Comparison of ENCODE assay signal across 7 mouse cellular contexts in the genomic region with DNA sequence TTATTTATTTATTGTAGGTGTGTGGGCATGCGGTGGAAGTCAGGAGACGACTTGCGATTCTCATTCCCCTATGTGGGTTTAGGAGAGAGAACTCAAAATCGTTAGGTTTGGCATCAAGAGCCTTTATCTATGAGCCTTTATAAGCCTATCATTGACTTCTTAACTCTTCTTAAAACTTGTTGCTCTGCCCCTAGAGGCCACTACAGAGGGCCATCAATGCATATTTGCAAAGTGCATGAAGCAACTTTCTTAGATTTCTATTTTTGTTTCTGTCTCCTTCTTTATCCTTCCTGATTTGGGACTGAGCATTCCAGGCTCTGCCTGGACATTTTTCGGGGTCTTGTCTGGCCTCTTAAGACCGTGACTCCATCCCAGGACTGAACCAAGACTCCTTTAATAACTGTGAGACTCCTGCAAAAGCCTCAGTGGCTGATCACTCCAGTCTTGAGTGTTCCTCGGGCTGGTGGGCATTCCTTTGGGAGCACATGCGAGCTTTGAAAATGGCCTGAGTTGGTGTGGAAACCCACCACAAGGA. TPM values are rescaled to one million over a fixed set of nuclear protein-coding genes. Genes with fewer than 3 reads are reported as not detected.
A peak's percentile ranks its signal among the peaks of the same experiment; 100 is the strongest.
DNase-seq lines count a peak whose midpoint lies in the region; ATAC-seq and TF ChIP-seq lines count a peak whose summit lies in the region.

No protein-coding gene starts in this region.

- TF ChIP-seq CTCF in testis, adult 2 months (IDR thresholded peaks at IDR 0.05; ENCODE audit: control insufficient read depth, insufficient read depth, insufficient replicate concordance, low read depth, low read length), result no peak

- H3K9me3 ChIP-seq in embryonic facial prominence, embryonic 12.5 days, result no peaks in the 10 kb centered on the region
- no peaks in the 10 kb centered on the region for H3K9me3 ChIP-seq in intestine, embryonic 16.5 days (ENCODE audit: control insufficient read depth, low read length)
- no peaks in the 10 kb centered on the region for H3K9me3 ChIP-seq in midbrain, embryonic 11.5 days (ENCODE audit: control insufficient read depth, low read length)

- ATAC-seq in embryonic facial prominence, embryonic 12.5 days (ENCODE audit: insufficient number of reproducible peaks, insufficient read depth, low FRiP score, low TSS enrichment), result peak; percentile 43; the same call in 1 of the 2 replicates
- ATAC-seq in intestine, embryonic 16.5 days, result peak; percentile 39
- no peak; the same call in 1 of the 2 replicates for ATAC-seq in midbrain, embryonic 11.5 days (ENCODE audit: low FRiP score)

- intact Hi-C loops in left cerebral cortex, postnatal 36 days (cut with DNase I), result no loop called here

- H3K36me3 ChIP-seq in testis, adult 2 months (ENCODE audit: control insufficient read depth, insufficient read depth, low read length), result no peaks in the 10 kb centered on the region
- peaks cover 5% of the 10 kb centered on the region for H3K36me3 ChIP-seq in embryonic facial prominence, embryonic 12.5 days
- H3K36me3 ChIP-seq in intestine, embryonic 16.5 days (ENCODE audit: control insufficient read depth, insufficient read depth, low read length), result 0 out of 2 replicates have a peak, but pooled peaks cover 3% of the 10 kb centered on the region
- H3K36me3 ChIP-seq in midbrain, embryonic 11.5 days (ENCODE audit: control insufficient read depth, insufficient read depth, low read length), result no peaks in the 10 kb centered on the region

- TF ChIP-seq POLR2A in testis, adult 2 months (IDR thresholded peaks at IDR 0.05; ENCODE audit: control insufficient read depth, low read depth, low read length), result no peak

- WGBS in embryonic facial prominence, embryonic 12.5 days, result 23% methylated on average over 8 of the region's 8 CpGs
- WGBS in intestine, embryonic 16.5 days, result 18% methylated on average over 8 of the region's 8 CpGs
- 17% methylated on average over 8 of the region's 8 CpGs for WGBS in midbrain, embryonic 11.5 days

- H3K9ac ChIP-seq in embryonic facial prominence, embryonic 12.5 days, result peak overlapping the region; percentile 89; the same call in 1 of the 2 replicates
- peak overlapping the region; percentile 97 for H3K9ac ChIP-seq in intestine, embryonic 16.5 days (ENCODE audit: low read depth, low read length)
- H3K9ac ChIP-seq in midbrain, embryonic 11.5 days (ENCODE audit: low read length), result peak overlapping the region; percentile 79; the same call in 1 of the 2 replicates

- H3K4me2 ChIP-seq in embryonic facial prominence, embryonic 12.5 days (replicated peaks), result peak overlapping the region; percentile 64
- peak overlapping the region; percentile 86 for H3K4me2 ChIP-seq in intestine, embryonic 16.5 days (ENCODE audit: low read depth, low read length)
- peak overlapping the region; percentile 72 for H3K4me2 ChIP-seq in midbrain, embryonic 11.5 days

- no peaks in the 10 kb centered on the region; the same call in 1 of the 2 replicates for H3K27me3 ChIP-seq in testis, adult 2 months (ENCODE audit: control insufficient read depth, insufficient read depth, low read length)
- H3K27me3 ChIP-seq in embryonic facial prominence, embryonic 12.5 days, result no peaks in the 10 kb centered on the region
- H3K27me3 ChIP-seq in intestine, embryonic 16.5 days (replicated peaks; ENCODE audit: control insufficient read depth, insufficient read depth, low read length), result no peaks in the 10 kb centered on the region
- H3K27me3 ChIP-seq in midbrain, embryonic 11.5 days (ENCODE audit: control insufficient read depth, insufficient read depth, low read length), result no peaks in the 10 kb centered on the region

- peaks cover 7% of the 10 kb centered on the region for H3K4me1 ChIP-seq in testis, adult 2 months (ENCODE audit: control insufficient read depth, insufficient read depth, low read length)
- peaks cover 3% of the 10 kb centered on the region; the same call in 1 of the 2 replicates for H3K4me1 ChIP-seq in embryonic facial prominence, embryonic 12.5 days
- H3K4me1 ChIP-seq in intestine, embryonic 16.5 days (ENCODE audit: control insufficient read depth, insufficient read depth, low read length), result peaks cover 8% of the 10 kb centered on the region
- peaks cover 2% of the 10 kb centered on the region; the same call in 1 of the 2 replicates for H3K4me1 ChIP-seq in midbrain, embryonic 11.5 days (ENCODE audit: control insufficient read depth, insufficient read depth, low read length)

- H3K4me3 ChIP-seq in testis, adult 2 months (ENCODE audit: control insufficient read depth, low read depth, low read length), result peak overlapping the region; percentile 99
- peak overlapping the region; percentile 83 for H3K4me3 ChIP-seq in embryonic facial prominence, embryonic 12.5 days
- peak overlapping the region; percentile 89 for H3K4me3 ChIP-seq in intestine, embryonic 16.5 days (ENCODE audit: low read length)
- H3K4me3 ChIP-seq in midbrain, embryonic 11.5 days (ENCODE audit: low read depth, low read length), result peak overlapping the region; percentile 73

- peak overlapping the region; percentile 15 for H3K27ac ChIP-seq in testis, adult 2 months (ENCODE audit: control insufficient read depth, insufficient read depth, low read depth, low read length)
- H3K27ac ChIP-seq in embryonic facial prominence, embryonic 12.5 days, result peak overlapping the region; percentile 91; the same call in 1 of the 2 replicates
- H3K27ac ChIP-seq in intestine, embryonic 16.5 days (ENCODE audit: low read length), result peak overlapping the region; percentile 55; the same call in 1 of the 2 replicates
- H3K27ac ChIP-seq in midbrain, embryonic 11.5 days (ENCODE audit: low read depth, low read length), result no peak overlapping the region

- no peak for DNase-seq in testis, postnatal 14 days (ENCODE audit: low spot score)
- no peak for DNase-seq in midbrain, embryonic 11.5 days (ENCODE audit: low spot score, missing footprints)
- no peak for DNase-seq in left cerebral cortex, postnatal 36 days (ENCODE audit: low spot score in 2 of 2)
- no peak for DNase-seq in cerebellum, adult 11-12 months

RNA-seq across cellular contexts. Expression of a gene that starts 0.4 kb away (rescaled TPM):
- polyA plus RNA-seq in testis, adult 2 months (2012; rRNA removed), result 2.2 and 2.3 TPM in 2 replicates
- polyA plus RNA-seq in embryonic facial prominence, embryonic 12.5 days (2016; fragmentation: Nextera tagmentation; extraction: Ambion mirVana), result 33.2 and 34.4 TPM in 2 replicates
- 28.4 and 28.5 TPM in 2 replicates for polyA plus RNA-seq in intestine, embryonic 16.5 days (2015; fragmentation: Nextera tagmentation; extraction: Ambion mirVana)
- 15.1 and 17.2 TPM in 2 replicates for polyA plus RNA-seq in midbrain, embryonic 11.5 days (2014; fragmentation: Nextera tagmentation; extraction: Ambion mirVana)
- 10 to 100 TPM; 11.0 to 13.7 TPM for total RNA-seq in left cerebral cortex, postnatal 36 days (2021)
